Mouse (Mus musculus): Measurements from ENCODE around the gene Parva. TPM values are rescaled to one million over a fixed set of nuclear protein-coding genes. Genes with fewer than 3 reads are reported as not detected.

Gene Parva
- polyA plus RNA-seq, 3 experiments from 2014 or later = not detected

DNA sequence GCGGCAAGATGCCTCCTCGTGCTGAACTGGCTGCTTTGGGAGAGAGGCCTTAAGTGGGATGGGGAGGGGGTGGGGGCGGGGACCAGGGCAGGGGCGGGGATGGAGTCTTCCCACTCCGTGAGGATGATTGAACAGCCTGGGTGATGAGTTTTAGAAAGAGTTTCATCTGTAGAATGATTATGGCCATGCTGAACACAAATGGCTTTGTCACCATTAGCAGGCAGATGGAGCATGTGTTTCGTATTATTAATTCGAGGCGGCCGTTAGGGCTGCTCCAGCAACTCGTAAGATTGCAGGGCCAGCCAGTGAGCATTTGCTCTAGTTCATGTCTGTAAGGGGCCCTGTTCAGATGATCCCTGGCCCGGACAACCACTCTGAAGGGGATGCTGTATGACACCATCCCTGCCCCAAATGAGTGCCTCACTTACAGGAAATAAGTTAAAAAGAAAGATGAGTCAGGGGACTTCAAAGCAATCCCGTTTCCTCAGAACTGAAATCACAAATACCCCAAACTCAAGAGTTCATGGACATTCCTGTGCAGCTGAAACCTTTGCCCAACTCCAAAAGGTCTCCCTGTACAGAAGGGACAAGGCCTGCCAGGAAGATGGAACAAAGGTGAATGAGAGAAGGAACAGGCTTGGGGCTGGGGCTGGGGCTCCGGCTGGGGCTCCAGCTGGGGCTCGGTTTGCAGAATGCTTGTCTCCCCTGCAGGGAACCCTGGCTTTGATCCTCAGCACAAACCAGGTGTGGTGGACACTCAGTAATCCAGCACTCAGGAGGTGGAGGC is 46.5 kb downstream of the Parva start:
- no peak for ATAC-seq

DNA sequence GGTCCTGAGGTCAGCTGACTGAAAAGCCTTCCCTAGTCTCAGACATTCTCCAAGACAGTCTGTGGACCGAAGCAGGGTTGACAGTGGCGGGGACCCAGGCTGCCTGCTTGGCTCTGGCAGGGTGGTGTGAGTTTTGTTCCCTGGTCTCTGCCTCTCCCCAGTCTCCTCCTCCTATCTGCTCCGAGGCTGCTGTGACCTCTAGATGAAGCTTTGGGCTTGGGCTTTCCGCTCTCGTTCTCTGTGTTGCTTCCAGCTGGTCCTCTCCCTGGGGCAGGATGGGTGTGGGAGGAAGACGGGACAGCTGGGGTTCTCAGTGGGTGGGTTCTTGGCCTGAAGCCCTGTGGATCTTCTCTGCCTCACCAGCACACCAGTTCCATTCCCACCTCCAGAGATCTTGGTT is 51.8 kb downstream of the Parva start:
- no peak for ATAC-seq

DNA sequence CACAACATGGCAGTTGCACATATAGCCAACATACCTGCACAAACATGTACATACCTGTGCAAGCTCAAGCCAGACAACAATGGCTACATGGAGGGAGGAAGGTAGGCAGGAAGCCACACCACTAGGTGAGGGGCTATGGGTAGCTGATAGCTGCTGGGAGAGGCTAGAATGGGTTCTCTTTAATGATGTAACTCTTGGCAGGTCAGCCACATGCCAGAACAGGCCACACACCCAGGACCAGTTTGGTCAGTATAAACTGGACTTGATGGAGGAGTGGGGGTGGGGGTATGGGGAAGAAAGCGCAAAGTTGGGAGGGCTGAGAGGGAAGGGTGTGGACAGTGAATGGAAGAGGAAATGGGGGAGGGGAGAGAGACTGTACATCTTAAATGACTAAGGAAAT is 53.7 kb downstream of the Parva start:
- ATAC-seq = no peak

GRCm38 (mm10) chr7:112482572-112482971 is 55.3 kb downstream of the Parva start:
- ATAC-seq = no peak

DNA sequence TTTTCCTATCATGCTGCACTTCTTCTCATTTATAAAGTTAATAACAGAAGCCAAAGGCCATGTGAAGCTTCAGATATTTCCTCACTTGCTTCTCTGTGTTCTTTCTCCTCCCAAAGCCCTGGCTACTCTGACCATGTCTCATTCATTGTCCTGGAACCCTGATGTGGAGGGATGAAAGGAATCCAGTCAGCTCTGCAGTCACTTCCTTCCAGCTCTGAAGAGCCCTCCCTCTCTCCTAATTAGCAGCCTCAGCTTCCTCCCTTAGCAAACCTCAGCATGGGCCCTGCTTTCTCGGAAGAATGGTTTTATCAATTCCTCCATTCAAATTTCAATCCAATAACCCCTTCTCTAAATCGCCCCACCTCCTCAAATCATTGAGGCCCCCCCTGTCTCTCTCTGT is 56.1 kb downstream of the Parva start:
- ATAC-seq = no peak

- ATAC-seq = no peak
Measured at GRCm38 (mm10) chr7:112490825-112491224, 63.5 kb downstream of the Parva start.

- ATAC-seq = no peak
Measured at GRCm38 (mm10) chr7:112491737-112492136, 64.4 kb downstream of the Parva start.

- no peak for ATAC-seq
Measured at GRCm38 (mm10) chr7:112495950-112496349, 68.6 kb downstream of the Parva start.

DNA sequence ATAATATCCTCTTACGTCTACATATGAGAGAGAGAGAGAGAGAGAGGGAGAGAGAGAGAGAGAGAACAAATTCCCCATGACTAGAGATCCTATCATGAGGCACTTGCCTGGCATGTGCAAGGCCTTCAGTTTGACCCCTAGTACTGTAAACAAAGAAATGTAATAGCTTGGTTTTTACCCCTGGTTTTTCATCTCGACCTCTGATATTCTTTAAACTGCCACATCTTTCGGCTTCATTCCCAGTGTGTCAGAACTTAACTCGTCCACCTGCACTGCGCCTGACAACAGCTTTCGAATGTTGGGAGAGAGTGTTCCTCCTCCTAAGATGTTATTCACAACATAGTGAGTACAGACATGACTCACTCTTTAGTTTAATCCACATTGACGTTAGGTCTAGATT is 69.6 kb downstream of the Parva start:
- ATAC-seq = no peak

DNA sequence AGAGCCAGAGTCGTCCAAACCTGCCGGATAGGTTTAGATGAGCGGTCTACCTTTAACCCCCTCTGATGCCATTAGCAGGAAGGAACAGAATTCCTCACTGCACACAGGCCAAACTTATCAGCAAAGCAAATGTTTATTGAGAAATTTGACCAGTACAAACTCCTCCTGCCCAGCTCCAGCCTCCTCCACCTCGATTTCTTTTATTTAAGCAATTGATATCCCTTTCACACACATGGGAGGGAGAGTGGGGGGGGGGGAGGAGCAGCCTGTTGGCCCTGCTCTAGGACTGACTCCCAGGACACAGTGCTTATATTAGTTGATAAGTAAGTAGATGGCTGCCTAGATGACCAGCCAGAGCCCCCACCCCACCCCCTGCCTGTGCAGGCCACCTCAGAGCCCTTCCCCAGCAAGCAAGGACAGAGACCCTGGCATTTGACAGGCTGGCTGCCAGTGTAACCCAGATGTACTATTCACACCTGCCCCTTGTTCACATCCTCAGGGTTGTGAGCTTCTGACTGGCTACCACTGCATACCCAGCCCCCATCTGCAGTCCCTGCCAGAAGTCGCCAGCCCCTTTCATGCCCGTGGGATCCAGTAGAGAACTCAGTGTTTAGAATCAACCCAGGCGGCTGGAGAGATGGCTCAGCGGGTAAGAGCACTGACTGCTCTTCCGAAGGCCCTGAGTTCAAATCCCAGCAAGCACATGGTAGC is 71.4 kb downstream of the Parva start:
- no peak for ATAC-seq

- ATAC-seq = no peak
Measured at GRCm38 (mm10) chr7:112499453-112500133, 72.3 kb downstream of the Parva start.

DNA sequence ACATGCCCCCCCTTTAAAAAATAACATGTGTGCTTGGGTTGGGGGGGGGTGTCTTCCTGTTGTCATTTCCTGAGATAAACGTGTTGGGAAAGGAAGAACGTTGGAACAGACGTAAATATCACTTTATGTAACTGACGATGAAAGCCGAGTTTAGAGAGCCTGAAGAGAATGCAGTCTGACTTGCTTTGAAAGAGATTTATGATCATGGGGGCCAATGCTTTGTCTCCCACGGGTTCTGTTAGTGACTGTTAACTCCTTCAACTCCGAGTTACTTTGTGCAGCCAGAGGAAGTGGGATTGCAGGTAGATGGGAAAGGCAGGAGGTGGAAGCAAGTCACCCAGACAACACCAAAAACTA is 72.8 kb downstream of the Parva start:
- ATAC-seq = no peak

- ATAC-seq = no peak
Measured at GRCm38 (mm10) chr7:112502050-112502809, 74.9 kb downstream of the Parva start.

DNA sequence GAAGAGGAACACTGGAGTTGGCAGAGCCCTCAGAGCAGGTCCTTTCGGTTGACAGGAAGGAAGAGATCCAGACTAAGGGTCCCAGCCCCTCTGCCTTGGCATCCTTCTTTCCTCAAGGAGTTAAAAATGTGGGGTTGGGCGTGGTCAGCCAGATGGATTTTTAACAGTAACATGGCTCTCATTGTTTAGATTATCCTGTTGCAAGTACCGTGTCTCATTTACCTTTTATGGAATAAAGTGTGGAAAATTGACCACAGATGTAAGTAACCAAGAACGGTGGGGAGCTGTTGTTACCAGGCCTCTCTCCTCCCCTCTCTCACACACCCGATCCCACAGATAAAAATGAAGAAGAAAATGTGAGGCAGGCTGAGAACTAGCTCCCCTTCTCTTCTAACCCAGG is 75.5 kb downstream of the Parva start:
- no peak for ATAC-seq

- no peak for ATAC-seq
Measured at GRCm38 (mm10) chr7:112503448-112503847, 76.1 kb downstream of the Parva start.

DNA sequence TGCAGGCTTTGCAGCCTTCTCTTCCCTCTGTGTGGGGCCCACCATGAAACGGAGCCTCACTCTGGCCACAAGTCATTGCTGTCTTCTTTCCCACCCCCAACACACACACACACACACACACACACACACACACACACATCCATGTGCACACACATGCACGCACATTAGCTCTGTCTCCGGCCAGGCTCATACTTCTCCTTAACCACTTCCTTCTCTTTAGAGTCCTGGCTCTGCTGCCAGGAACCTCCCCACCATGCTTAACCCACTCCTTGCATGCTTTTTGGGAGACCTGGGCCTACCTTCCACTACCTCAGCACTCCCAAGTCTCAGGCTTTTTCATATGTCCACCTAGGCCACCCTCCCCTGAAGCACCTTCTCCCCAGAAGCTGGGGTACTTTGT is 76.6 kb downstream of the Parva start:
- ATAC-seq = no peak

DNA sequence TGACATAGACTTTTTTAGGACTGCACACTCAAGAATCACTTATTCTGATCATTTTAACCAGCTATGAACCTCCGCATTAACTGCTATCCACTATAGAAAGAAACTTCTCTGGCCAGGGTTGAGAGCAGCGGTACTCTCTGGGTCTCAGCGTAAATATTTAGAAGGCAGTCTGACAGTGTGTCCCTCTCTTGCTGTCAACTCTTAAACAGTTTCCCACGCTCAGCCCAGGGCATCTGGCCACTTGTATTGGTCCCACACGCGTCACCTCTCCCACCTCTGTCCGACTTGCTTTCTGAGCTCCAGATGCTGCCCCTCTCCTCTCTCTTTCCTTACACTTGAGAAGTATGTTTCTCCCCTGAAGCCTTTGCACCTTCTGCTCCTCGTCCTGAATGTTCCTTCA is 81.8 kb downstream of the Parva start:
- no peak for ATAC-seq

DNA sequence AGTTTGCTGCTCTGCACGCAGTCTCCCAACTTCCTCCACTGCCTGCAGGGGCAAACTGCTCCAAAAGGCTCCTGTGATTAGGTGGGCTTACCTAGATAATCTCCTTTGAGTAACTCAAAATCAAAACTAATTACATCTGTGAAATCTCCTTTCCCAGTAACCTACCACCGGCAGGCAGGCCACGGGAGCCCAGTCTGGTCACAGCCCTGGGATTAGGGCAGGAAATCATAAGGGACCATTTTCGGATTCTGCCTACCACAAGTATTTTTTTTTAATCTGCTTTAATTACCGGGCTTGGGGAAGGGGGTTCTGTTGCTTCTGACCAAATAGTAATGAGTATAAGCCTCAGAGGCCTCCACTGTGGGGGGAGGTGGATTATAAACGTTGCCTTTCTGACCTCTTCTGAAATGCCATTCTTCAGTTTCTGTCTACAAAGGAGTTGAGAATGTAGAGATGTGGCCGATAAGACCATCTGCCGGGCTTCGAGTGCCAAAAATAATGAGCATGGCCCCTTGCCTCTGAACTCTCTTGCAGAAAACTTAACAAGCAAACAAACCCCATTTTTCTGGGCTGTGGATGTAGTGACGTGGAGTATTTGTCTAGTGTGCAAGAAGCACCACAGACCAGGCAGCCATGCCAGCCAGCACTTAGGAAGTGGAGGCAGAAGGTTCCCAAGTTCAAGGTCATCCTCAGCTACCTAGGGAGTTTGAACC is 83.2 kb downstream of the Parva start:
- no peak for ATAC-seq

DNA sequence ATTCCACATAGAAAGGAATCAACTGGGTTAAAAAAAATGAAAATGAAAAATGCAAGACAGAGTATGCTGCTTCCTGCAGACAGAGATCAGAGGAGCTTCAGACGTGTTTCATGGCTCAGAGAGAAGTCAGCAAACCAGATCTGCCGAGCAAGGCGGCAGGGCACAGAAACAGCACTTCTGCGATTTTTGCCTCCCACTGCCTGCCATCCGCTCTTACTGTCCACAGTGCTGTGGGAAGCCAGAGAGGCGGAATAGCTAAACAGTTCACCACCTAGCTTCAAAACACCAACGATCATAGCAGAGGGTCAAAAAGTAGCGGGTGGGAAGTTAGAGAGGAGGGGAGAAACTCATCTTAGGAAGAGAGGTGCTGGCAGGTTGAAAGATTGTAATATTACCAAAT is 84.0 kb downstream of the Parva start:
- ATAC-seq = no peak

DNA sequence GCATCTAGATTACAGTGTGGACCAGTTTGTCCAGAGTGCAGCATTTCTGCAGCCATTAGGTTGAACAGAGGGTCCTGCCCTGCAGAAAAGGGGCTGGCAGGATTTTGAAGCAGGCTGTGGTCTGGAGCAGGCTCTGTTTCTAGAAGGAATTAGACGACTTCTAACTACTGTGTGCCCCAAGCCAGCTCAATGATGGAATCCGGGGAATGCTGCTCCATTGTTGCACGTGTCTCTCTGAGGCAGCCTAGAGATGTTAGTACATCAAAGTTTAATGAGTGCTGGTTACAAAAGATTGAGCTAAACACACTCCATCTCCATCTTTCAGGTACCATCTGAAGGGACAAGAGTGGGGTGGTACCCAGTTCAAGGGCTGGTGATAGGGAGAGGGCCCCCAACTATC is 85.0 kb downstream of the Parva start:
- no peak for ATAC-seq

- ATAC-seq = no peak
Measured at GRCm38 (mm10) chr7:112512895-112513294, 85.6 kb downstream of the Parva start.

- no peak for ATAC-seq
Measured at GRCm38 (mm10) chr7:112514636-112515193, 87.4 kb downstream of the Parva start.

Data from inflammation-experienced regulatory T-cells, adult 6 months (primary cell).